Mouse (Mus musculus): ENCODE results near the gene 1110051M20Rik. TPM values are rescaled to one million over a fixed set of nuclear protein-coding genes. Genes with fewer than 3 reads are reported as not detected.
A peak's percentile ranks its signal among the peaks of the same experiment; 100 is the strongest.

Gene 1110051M20Rik
- polyA plus RNA-seq, 1 experiment, result 19.5 TPM

DNA sequence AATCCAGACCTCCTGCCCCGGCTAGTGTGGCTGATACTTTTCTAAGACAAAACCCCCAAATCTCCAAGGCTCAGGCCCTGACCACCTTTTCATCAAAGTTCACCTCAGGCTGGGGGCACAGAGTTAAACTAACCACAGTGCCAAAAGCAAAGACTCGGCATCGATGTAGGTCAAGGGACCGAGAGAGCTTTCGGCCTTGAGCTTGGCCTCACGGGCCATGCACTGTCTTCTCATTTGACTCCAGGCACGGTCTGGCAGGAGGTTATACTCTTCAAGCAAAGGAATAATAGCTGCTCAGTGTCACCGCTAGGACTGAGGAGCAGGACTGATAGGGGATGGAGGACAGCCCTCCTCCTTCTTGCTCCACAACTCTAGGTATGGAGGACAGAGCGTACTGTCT, 138.6 kb downstream of the 1110051M20Rik start:
- DNase-seq (ENCODE audit: low read depth), result no peak

DNA sequence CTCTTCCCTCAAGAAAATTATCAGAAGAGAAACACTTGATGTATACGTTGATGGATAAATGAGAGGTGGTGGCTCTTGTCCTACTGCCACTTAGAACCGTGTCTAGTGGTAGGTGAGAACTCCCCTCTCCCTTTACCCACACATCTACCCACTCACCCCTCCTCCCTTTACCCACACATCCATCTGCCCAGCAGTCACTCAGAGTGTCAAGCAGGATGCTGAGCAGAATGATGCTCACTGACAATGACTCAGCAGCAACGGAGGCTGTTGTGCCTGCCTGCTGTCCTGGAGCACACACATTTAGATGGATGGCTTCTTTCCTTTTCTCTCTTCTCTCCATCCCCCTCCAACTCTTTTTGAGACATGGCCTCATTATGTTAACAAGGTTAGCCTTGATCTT, 141.7 kb downstream of the 1110051M20Rik start:
- no peak for DNase-seq (ENCODE audit: low read depth)

DNA sequence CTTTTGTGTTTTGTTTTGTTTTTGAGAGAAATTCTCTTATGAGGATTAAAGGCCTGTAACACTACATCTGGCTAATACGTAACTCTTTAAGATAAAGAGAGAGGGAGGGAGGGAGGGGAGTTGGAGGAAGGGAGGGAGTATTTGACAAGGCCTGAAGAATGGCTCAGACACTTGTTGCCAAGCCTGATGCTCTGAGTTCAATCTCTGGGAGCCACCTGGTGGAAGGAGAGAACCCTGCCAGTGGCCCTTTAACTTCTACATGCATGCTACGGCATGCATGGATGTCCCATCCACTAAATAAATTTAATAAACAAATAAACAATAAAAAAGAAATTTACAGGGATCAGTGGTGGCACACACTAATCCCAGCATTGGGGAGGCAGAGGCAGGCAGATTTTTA, 142.7 kb downstream of the 1110051M20Rik start:
- DNase-seq (ENCODE audit: low read depth), result no peak

DNA sequence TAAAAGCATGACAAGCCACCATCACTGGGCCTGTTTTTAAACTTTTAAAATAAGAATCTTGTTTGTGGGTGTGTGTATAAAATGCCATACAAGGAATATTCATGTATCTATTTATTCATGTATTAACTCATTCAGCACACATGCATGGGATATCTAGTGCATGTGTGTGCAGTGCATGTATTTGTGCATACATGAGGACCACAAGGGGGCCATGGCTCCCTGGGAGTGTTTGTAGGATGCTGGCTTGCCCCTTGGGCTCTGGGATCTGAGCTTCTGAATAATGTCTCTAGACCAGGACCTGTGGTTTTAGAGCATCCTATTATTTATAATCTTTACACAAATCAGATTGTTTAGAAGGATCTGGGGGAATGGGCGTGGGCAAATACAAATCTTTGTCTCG, 143.7 kb downstream of the 1110051M20Rik start:
- DNase-seq (ENCODE audit: low read depth), result no peak

DNA sequence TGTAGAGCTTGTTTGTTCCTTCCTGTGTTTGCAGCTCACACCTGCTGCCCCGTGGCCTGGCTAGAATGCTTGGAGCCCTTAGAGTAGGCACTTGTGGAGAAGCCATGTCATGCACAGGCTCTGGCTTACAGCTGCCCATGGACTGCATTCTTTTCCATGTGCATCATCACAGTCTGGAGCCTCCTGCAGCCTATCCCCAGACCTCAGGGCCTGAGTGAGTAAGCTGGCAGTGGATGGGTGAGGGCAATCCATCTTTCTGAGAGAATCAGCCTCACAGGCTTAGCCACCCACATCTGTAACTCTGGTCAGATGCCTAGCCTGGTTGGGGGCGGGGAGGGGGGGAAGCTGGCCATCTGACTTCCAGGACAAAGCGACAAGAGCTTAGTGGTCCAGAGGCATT, 145.3 kb downstream of the 1110051M20Rik start:
- no peak for DNase-seq (ENCODE audit: low read depth)

DNA sequence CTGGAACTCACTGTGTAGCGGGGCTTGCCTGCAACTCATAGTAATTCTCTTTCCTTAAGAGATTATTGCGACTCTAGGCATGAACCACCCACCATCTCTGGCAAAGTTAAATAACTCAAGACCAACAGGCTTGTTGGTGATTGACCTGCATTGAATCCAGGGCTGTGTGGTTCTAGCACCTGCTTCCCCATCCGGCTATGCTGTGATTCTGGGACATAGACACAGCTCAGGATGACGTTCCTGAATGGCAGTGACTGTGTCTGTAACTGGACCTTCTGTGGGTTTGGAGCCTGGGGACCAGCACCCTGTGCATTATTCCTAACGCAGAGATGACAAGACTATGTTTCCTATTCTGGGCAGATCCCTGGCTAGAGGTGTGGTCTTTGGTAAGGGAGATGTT, 148.6 kb downstream of the 1110051M20Rik start:
- no peak for DNase-seq (ENCODE audit: low read depth)

DNA sequence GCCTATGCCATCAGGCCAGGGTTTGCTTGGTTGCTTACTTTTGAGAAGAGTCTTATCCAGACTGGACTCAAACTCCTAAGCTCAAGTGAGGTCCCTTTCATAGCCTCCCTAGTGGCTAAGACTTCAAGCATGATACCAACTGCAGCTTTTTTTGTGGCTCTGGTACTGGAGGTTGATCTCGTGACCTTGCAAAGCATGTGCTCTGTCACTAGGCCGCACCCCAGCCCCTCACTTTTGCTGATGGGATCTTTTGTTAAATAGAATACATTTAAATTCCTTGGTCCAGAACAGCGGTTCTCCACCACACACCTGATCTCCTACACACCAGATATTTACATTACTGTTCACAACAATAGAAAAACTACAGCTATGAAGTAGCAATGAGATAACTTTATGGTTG, 150.3 kb downstream of the 1110051M20Rik start:
- no peak for DNase-seq (ENCODE audit: low read depth)

DNA sequence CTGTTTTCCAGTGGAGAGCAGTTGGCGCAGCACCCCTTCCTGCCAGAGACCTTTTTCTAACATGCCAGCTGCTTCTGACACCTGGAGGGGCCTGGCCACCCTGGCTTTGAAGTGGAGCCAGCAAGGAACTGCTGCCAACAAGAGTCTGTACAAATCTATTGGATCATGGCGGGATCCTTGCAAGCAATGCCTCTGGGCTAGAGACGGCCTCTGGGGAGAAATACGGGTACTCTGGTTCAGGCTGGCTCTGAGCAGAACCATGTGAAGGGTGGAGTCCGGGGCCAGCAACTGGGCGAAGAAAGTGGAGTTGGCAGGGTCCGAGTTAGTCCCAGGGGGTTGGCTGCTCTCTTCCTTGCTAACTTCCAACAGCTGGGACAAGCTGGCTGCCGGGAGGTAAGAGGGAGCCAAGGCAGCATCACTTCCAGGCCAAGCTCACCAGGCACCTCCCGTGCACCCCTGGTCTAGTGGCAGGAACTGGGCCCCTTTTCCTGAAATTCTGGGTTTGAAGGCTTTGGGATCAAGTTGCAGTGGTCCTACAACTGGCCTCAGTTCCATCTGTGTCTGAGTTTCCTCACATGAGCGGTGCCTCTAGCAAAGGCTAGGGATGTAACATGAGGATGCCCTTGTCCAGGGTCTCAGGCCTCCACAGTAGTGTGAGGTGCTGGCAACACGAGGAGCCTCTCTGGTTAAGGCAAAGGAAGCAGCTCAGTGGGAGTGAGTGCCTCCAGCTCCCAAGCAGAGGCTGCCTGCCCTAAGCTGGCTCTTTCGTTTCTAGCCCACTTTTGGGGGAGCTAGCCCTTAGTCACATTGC, 153.1 kb downstream of the 1110051M20Rik start:
- no peak for DNase-seq (ENCODE audit: low read depth)

GRCm38 (mm10) chr2:91287563-91287962, 156.9 kb downstream of the 1110051M20Rik start:
- DNase-seq (ENCODE audit: low read depth), result no peak

- no peak for DNase-seq (ENCODE audit: low read depth)
These were observed 158.5 kb downstream of the 1110051M20Rik start for GRCm38 (mm10) chr2:91285885-91286505.

DNA sequence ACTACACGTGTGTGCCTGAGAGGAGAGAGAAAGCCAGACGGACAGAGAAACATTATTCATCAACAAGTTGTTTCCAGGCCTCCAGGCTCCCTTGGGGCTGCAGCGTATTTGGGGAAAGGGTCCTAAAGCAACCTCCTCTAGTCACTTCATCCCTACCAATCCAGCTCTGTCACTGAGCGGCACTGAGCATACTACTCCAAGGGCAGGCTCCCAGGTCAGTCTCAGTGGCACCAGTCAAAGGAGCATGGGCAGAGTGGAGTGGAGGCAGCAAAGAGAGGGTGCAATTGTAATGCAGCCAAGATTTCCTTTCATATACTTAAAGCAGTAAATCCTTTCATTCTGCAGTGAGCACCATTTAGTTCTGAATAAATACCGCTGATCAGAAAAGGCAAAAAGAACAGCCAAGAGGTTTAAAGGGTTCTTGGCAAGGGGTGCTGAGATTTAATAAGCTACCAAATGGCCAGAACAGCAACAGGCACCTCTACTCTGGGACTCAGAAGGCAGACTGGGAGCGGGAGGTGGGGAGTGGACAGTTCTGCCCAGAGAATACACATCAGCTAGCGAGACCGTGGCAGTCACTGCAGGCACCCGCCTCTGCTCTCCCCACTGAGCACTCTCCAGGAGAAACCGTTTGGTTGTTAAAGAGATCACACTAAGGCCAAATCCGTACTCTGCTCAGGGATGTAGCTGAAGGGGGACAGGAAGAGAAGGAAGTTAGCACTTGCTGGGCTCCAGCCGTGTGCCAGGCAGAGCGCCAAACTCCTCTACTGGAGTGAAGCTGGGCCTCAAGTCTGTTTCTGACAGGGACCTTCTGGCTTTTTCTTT, 159.9 kb downstream of the 1110051M20Rik start:
- no peak for DNase-seq (ENCODE audit: low read depth)

GRCm38 (mm10) chr2:91283972-91284371, 160.5 kb downstream of the 1110051M20Rik start:
- DNase-seq (ENCODE audit: low read depth), result no peak

DNA sequence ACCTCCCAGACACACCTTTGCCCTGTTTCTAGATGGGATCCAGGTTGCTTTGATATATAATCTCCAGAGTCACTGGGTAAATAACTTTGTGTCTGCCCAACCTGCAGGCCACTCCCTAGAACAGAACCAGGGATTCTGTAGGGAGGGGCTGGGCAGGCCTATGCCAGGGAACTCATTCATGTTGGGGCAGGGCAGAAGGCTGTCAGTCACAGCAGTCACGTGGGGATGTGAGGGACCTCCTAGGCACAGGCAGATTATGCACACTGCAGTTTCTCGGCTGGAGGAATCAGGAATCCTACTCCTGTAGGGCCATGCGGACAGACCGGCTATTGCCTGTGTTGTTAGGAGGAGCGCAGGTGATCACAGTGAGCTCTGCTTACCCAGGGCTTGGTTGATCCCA, 163.1 kb downstream of the 1110051M20Rik start:
- DNase-seq (ENCODE audit: low read depth), result no peak

GRCm38 (mm10) chr2:91279372-91279755, 165.1 kb downstream of the 1110051M20Rik start:
- no peak for DNase-seq (ENCODE audit: low read depth)

GRCm38 (mm10) chr2:91278749-91279371, 165.6 kb downstream of the 1110051M20Rik start:
- no peak for DNase-seq (ENCODE audit: low read depth)

GRCm38 (mm10) chr2:91269687-91270133, 174.8 kb downstream of the 1110051M20Rik start:
- no peak for DNase-seq (ENCODE audit: low read depth)

DNA sequence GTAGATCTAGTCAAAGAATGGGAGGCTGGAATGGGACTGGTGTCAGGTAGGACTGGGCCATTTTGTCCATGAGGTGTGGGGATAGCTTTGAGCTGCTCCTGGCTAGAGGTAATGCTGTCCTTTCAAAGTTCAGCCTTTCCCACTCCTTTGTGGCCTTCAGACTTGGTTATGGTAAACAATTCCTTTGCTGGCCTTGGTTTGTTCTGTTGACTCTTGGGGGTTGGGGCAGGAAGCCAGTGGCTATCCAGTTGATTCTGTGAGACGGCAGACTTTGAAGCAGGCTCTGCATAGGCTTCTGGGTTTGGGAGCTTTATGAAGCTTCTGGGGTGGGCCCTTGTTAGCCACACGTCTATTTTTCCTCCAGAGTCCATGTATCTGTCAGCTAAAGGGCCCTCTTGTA, 175.8 kb downstream of the 1110051M20Rik start:
- DNase-seq (ENCODE audit: low read depth), result no peak

DNA sequence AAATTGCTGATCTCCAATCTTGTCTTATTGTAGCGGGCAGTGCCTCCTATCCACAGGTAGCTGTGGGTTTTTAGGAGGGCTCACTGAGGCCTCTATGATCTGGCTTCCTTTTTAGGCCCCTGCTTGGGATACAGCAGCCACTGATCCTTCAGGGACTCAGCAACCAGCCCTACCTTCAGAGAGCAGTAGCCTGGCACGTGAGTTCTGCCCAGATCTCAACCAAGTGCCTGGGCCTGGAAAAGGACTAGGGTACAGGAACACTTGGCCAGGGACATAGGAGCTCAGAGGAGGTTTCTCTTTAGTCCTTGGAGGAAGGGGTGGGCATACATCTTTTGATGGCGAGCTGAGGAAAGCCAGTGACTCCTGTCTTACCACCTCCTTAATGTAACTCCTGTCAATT, 176.5 kb downstream of the 1110051M20Rik start:
- no peak for DNase-seq (ENCODE audit: low read depth)

DNA sequence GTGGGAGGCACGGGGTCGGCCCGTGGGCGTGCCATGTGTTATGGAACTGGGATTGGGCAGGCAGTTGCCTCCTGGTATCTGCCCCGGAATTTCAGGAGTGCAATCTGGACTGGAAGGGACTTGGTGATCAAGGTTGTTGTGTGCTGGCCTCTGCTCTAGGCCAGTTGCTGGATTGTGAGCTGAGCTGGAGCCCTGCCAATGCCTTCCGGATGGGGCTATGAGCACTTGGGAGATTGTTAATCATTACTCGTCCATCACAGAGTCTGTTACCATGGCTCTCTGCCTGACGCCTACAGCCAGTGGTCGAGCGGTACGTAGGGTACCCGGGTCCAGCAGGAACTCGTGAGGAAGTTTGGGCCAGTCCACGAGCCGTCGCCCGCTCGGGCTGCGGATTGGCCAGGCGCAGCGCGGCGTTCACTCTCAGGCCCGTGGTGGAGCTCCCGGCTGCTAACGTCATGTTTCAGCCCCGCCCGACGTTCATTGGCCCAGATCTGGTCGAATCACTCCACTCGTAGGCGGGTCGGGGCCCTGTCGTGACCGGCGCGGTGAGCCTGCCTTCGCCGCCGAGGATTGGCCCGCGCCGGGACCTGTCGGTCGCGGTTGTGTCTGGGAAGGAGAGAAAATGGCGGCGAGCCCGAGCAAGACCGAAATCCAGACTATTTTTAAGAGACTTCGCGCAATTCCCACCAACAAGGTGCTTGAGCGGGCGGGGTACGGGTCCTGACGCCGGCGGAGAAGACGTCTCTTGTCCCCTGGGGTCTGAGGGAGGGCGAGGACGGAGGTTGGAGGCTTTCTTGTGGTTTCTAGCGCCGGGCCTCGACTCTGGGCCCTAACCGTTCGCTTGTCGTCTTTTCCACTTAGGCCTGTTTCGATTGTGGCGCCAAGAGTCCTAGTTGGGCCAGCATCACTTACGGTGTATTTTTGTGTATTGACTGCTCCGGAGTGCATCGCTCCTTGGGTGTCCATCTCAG, 179.5 kb downstream of the 1110051M20Rik start, which contains the start of gene Arfgap2:
Gene Arfgap2, plus strand, starts transcription at position 264 of the 971 bp plus-strand sequence.
- DNase-seq (ENCODE audit: low read depth), result peak; percentile 70

All from gonadal fat pad, adult 2 months (tissue).